Mouse (Mus musculus): ENCODE measurements around the gene Gm20823.
"Not testable (repeated sequence)": the region's sequence is repeated elsewhere in the genome, so short reads cannot be mapped to it uniquely, and the experiment has no call there.

The Gm20823 gene

DNA sequence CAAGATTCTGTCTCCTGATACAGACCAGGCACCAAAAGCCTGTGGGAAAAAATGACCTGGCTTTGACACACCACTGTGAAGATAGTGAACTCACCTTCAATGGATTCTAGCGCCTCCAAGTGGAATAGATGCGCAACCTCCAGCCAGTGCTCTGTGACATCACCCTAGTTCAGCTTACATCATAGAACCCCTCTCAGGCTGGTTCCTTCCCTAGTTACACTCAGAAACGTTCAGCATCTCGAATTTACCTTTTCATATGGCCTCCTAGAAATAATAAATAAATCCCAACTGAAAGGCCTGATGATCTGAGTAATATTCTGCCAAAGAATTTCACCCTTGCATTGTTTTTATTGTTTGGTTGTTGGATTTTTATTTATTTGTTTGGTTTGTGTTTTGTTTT lies at the start of gene Gm20823:
Gm20823 (minus strand) TSS at position 101 of the 400 bp plus-strand sequence.
- not testable (repeated sequence) for DNase-seq

All from lung, postnatal 14 days (tissue).